Mouse (Mus musculus) ovary, adult 18-20 months (tissue): Measurements from ENCODE around the gene Sphk2.

Experiments used
- DNase-seq: peaks from one replicate; pipeline ENCODE4 v3.0.0; 2022; ENCODE audit warnings: low spot score, mixed read lengths

Gene Sphk2

DNA sequence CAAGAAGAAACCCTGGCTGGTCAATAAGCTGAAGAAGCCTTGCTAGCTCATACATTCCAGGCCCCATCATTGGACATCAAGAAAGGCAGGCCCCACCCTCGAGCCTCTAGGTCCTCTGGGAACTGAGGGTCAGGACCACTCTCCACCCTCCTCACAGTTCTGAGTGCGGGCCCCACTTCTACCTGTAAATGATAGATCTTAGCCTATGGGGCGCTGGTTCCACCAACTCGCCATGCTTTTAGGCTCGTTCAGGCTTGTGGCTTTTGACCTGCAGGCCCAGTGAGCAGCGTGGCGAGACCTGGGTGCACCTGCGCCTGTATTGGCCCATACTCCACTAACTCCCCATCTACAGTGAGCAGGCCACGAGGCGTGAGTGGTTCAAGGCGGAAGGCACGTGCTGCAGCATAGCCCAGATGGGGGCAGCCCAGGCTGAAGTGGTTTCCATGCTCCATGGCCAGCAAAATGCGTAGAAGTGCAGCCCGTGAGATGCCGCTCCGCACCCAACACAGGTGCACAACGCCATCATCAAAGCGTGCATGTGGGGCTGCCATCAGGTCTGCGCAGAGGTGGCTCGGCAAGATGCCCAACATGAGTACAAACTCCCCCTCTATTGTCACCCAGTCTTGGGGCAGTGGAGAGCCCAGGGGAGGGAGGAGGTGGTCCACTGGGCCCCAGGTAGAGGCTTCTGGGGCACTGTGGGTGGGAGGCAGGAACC lies 7.2 kb downstream of the Sphk2 start:
- no peak for DNase-seq

DNA sequence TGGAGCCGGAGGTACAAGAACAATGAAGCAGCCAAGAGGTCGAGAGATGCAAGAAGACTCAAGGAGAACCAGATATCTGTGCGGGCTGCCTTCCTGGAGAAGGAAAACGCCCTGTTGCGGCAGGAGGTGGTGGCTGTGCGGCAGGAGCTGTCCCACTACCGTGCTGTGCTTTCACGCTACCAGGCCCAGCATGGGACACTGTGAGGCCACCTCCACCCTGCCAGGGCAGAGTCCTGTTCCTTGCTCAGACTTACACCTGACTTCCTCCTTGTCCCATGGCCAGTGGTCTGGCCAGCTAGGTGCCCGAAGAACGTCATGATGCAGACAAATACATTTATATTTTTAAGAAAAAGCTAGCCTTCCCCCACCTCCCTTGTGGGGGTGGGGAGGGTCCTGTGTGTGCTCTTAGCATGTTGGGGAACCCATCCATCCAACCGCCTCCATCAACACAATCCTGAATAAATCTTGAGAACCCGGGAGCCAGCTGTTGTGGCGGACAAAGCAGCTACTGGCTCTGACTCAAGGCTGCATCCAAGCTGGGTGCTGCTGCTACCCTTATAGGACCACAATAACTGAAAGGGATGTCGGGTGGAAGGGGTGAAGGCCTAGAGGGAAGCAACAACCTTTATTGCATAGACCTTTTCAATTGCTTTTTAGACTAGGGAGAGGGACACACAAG lies 8.0 kb downstream of the Sphk2 start:
- DNase-seq = no peak

DNA sequence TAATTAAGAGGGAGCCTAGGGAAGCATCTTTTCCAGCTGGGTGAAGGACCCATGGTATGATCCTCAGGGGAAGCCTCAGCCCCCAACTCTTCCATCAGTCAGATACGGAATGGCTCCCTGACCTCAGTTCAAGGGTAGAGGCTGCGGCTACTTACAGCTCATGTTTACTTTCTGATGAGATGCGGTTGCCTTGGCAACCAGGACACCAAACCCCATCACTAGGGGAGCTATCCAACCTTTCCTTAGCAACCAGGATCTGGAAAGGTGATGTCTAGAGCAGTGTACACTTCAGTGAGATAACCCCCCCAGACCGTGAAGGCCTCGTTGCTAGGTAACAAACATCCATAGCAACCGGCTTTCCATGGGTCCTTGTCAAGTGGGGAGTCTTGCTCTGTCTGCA lies 8.8 kb downstream of the Sphk2 start:
- no peak for DNase-seq

DNA sequence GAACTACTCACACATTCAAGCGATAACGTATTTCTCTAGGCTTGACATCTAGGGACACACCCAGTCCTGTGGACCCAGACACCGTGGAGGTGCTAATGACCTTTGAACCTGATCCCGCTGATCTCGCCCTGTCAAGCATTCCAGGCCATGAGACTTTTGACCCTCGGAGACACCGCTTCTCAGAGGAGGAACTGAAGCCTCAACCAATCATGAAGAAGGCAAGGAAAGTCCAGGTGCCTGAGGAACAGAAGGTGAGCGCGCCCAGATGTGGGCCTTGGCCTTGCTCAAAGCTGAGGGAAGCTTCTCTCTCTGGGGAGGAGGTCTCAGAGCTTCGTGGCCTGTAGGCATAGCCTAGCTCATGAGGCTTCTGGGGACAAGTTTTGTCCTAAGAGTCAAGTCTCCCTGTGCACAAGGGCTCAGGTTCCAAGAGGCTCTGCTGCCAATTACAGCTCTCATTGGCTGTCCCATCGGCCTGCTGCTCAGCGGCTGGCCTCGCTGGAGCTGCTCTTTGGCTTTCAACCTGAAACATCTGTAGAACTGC lies 9.5 kb downstream of the Sphk2 start:
- no peak for DNase-seq

DNA sequence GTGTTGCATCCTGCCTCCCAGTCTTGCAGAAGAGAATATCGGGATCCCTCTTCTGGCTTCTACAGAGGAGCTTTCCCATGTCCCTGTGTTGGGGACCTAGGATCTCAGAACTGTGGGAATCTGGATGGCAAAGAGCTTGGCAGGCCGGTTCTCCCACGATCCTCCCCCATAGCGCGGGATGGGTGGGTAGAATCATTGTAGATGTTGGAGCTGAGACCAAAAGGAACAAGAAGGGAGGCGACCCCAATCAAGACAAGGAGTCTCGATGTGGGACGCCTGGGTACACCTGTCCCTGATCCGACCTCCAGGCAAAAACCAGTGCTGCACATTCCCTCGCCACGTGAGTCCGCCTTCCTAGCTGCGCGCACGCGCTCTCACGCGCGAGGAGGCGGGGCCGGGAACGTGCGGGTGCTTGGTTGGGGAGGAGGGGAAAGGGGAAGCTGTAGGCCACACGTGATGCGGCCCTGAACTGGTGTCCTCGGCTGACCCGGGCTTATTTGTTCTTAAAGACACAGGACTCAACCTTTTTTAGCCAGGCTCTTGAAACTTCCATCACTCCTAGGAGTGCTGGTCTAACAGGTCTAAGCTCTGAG lies 10.3 kb downstream of the Sphk2 start:
- DNase-seq = peak; percentile 94

DNA sequence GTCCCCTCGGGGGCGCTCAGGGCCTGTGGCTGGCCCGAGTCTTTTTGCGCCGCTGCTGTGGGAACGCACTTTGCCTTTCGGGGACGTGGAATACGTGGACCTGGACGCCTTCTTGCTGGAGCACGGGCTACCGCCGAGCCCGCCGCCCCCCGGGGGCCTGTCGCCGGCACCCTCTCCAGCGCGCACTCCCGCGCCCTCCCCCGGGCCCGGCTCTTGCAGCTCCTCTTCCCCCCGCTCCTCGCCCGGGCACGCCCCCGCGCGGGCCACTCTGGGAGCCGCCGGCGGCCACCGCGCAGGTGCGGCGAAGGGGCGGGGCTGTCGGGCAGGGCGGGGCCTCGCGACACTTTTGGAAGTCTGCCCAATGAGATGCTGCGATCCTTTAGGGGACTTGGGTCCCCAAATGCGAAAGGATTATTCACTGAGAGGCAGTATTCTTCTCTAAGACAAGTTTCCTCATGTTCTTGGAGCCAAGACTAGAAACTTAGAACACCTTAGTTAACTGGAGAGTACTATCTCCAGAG lies 11.0 kb downstream of the Sphk2 start:
- DNase-seq = peak; percentile 86

DNA sequence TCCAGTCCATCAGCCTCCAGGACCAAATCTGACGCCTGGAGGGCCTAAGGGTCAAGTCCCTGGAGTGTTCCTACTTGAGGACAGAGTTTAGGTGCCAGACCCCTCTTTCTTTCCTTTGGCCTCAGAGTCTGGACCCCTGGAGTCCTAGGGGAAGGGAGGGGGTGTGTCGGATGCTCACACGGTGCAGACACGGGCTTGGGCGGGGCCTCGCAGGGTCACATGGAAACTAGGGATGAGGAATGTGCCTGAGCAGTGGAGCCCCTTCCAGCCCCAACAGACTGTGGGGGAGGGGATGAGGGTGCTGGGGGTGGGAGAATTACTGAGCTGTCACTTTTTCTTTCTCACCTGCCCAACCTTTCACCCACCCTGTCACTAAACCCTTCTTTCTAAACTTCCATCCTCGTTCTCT lies 11.9 kb downstream of the Sphk2 start:
- DNase-seq = peak; percentile 77

DNA sequence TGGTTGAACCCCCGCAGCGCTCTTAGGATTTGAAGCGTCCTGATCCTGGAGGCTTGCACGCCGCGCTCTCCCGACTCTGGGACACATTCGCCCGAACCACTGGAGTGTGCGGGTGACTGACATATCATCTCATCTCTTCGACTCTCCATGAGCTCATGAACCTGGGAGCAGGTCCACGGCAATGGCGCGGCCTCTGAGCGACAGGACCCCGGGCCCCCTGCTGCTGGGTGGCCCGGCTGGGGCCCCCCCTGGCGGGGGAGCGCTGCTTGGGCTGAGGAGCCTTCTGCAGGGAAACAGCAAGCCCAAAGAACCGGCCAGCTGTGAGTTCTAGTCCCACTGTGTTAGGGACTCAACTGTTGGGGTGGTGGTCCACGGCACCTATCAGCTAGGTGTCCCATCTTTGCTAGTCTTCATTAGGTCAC lies 12.3 kb downstream of the Sphk2 start:
- no peak for DNase-seq

DNA sequence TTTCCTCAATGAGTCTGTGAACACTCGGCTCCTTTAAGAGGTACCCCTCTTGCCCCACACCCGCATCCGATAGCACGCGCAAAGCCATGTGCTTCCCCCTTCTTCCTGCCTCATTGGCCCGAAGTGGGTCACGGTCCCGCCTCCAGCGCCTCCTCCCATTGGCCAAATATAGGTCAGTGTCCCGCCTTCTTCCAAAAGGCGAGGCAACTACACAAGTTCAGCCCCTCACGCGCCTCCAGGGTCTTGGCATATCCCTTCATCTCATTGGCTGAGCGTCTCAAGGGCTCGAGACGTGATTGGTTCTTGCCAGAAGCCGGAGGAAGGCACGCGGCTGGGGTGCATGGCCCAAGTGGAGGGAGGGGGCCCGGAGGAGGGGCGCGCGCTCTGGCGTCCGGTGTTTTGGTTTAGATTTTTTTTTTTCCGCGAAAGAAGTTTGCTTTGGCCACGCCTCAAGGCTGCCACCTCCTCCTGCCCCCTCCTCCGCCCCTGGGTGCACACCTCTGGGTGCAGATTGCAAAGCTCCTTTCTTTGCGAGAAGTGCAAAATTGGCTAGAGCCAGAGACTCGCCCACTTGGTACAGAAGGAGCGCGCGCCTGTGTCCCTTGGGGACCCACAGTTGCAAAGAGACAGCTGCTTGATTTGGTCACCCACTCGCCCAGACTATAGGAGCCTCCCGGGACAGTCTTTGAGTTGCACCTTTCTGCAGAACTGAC lies 12.9 kb downstream of the Sphk2 start, which contains the start of gene Dbp:
TSS of gene Dbp (plus strand) at position 359 of the 713 bp plus-strand sequence.
- DNase-seq = peak; percentile 100

DNA sequence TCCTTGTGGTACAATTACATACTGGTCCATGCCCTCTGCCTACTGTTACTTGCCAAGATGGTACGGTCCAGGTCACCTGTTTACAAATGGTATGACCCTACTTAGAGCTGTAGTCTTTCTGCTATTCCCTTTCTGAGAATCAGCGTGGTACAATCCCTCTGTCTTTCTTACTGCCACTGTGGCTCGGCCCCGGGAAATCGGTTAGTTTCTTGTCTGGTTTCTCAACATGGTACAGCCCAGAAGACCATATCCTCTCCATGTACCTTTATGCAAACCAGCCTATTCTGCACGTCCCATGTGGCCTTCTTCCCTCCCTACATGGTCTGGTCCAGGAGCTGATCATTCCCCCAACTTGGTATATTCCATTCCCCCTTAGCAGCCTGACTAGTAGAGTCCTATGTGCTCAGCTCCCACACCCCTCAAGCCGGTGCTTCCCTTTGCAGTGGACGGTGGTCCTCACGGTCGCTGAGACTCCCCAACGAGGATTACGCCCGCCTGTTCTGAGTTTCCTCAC lies 13.7 kb downstream of the Sphk2 start:
- no peak for DNase-seq

DNA sequence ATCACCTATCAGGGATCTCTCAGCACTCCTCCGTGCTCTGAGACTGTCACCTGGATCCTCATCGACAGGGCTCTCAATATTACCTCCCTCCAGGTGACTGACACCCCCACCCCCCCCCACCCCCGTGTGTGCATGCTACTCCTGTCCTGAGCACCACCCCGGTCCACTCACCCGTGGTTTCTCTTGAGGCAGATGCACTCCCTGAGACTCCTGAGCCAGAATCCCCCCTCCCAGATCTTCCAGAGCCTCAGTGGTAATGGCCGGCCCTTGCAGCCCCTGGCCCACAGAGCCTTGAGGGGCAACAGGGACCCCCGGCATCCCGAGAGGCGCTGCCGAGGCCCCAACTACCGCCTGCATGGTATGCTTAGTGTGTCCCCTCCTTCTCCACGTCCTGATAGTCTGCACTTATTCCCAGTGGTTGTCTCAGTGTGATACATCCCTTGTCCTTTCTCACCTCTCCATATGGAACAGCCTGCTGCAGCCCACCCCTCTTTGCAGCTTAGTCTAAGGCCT lies 14.2 kb downstream of the Sphk2 start:
- no peak for DNase-seq

DNA sequence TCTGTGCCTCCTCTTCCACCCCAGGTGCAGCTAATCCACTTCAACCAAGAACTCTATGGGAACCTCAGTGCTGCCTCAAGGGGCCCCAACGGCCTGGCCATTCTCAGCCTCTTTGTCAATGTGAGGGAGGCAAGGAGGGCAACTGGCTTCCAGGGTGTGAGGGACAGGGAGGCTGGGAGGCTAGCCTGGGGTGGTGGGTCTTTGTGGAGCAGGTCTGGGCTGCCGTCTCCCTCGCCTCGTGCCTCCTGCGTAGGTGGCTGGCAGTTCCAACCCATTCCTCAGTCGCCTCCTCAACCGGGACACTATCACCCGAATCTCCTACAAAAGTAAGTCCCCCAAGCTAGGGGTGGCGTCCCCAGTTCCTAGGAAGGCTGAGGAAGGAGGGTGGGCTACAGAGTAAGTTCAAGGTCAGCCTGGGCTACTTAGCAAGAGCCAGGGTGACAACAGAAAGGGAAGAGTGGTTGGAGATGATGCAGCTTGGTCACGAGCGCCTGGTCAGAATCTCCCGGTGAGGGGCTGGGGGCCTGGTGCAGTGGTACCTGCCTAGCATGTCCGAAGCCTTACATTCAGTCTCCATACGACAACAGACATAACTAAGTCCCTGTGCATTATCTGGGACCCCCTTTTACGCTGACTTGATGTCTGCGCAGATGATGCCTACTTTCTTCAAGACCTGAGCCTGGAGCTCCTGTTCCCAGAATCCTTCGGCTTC lies 14.8 kb downstream of the Sphk2 start:
- DNase-seq = no peak

DNA sequence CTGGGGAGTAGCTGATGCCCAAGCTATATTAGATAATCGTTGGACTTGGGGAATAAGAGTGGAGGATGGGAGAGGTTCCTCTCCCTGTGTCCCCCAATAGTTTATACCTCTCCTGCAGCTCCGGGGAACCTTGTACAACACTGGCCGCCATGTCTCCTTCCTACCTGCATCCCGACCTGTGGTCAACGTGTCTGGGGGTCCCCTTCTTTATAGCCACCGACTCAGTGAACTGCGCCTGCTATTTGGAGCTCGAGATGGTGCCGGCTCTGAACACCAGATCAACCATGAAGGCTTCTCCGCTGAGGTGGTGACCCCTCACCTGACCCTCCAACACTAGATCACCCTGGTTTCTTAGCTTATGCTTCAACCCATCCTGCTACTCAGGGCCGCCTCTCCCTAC lies 15.5 kb downstream of the Sphk2 start:
- no peak for DNase-seq

DNA sequence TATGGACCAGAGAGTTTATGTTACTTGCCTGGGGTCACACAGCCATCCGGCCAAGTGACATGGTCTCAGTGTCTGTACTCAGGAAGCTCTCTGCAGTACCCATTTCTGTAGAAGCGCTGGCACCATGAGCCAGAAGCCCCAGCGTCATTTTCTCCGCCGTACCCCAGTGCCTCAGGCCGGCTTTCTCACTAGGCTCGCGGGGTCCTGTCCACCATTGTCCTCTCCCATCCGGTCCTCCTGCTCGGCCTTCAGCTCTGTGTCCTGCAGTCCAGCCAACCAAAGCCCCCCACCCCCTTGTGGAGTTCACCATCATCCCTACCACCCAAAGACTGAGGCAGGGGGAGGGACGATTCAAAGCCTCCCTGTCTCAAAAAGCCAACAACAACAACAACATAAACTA lies 16.2 kb downstream of the Sphk2 start:
- no peak for DNase-seq

DNA sequence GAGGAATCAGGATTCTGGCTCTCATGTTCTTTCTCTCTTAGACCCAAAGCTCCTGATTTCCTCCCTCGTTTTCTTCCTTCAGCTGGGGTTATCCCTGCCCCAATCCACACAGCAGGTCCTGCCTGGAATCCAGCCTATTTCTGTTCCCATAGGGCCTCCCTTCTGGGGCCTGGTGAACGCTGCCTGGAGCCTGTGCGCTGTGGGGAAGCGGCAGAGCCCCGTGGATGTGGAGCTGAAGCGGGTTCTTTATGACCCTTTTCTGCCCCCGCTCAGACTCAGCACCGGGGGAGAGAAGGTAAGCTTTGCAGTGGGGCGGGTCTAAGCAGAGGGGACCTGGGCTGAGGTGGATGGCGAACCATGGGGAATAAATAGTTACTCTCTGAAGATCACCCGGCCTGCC lies 16.7 kb downstream of the Sphk2 start:
- no peak for DNase-seq

DNA sequence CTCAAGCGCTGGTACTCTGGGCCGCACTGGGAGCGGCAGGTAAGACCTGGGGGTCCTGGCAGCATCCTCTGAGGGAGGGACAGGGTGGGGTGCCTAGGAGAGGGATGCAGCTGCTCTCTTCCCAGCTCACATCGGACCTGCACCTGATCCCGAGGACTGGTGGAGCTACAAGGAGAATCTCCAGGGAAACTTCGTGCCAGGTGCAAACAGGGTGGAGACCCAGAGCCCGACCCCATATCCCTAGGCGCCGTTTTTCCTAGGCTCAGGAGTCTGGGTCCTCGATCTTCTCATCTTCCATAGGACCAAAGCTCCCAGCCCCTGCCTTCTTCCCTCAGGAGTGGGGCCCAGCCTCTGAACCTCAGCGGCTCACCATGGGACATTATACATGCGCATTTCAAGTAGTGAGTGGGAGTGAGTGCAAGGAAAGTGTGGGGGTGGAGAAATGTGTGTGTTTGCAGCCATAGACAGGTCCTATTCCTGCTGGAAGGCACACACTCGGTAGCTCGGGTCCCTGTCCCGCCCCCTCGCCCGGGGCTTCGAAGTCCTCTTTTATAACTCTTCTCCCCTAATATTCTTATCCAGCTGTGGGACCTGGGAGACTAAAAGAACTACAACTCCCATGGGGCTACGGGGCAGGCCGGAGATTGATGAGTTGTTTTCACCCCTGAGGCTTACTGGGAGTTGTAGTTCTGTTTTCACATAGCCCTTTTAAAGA lies 17.3 kb downstream of the Sphk2 start:
- DNase-seq = no peak

DNA sequence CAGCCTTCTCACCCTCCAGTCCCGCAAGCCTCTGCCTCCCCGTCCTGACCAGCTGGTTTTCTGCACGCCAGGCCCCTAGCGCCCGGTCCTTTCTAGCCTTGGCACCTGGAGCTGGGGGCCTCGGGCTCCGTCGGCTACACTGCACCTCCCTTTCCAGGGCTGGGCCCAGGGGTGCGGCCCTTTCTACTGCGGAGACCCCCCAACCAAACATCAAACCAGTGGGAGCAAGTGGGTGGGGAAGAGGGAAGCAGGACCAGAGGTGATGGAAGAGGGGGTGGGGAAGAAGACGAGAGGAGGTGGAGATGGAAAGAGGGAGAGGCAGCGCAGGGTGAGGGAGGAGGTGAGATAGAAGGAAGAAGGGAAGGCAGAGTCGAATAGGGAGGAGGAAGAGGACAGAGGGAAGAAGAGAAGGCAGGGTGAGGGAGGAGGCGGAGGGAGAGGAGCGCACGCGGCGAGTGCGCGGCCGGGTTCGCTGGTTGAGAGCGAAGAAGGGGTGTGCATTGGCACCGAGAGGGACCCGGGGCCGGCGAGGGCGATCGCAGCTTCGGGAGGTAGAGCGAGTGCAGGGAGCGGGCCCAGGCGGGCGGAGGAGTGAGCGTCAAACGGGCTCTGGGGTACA lies 18.2 kb downstream of the Sphk2 start, which contains the start of gene Car11:
TSS of gene Car11 (plus strand) at position 321 of the 619 bp plus-strand sequence.
- DNase-seq = no peak

DNA sequence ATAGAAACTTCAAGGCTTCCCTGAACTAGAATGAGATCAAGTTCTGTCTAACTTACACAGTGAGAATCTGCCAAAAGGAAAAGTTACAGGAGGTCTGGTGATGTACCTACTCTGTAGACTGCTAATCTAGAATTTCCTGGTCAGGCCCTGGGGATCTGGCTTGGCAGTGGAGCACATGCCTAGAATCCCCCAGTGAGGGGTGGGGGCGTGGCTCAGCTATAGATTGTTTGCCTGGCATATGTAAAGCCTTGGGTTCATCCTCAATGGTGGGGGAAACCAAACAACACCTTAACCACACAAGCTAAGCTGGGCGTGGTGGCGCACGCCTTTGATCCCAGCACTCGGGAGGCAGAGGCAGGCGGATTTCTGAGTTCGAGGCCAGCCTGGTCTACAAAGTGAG lies 19.9 kb downstream of the Sphk2 start:
- no peak for DNase-seq

DNA sequence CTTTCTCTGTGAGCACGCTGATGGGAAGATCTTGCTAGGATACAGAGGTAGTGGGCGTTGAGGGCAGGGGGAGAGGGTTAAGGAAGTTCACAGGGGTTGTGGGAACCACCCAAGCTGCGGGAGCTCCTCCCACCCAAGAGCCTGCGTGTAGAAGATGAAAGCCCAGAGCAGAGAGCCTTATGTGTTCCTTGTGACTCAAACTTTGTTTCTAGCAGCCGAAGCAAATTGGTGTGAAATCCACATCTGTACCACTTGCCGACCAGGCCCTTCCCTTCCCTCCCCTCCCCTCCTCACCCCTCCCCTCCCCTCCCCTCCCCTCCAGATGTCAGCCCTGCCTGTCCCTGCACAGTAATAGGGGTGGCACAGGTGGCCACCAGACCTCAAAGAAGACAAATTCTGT lies 22.7 kb downstream of the Sphk2 start:
- no peak for DNase-seq
